Mouse (Mus musculus) gastrocnemius, postnatal 14 days (tissue): Measurements from ENCODE around the gene Gm26938. TPM values are rescaled to one million over a fixed set of nuclear protein-coding genes. Genes with fewer than 3 reads are reported as not detected.

Experiments
- DNase-seq: peaks from one replicate; pipeline ENCODE4 v3.0.0; 2021; ENCODE audit warnings: mixed read lengths
- intact Hi-C: fragments of 180-260 bp; cut with DNase I; formaldehyde crosslinking; loops from one replicate; pipeline ENCODE4 v1.15.1; 2025; ENCODE audit warnings: low total_unique reads
- total RNA-seq, 2 experiments: library from RNA; stranded (reverse); gene quantifications; 2 replicates each; pipeline ENCODE4 v1.2.3; 2021

Gm26938 gene
- total RNA-seq, 2 experiments from 2014 or later, result not detected

DNA sequence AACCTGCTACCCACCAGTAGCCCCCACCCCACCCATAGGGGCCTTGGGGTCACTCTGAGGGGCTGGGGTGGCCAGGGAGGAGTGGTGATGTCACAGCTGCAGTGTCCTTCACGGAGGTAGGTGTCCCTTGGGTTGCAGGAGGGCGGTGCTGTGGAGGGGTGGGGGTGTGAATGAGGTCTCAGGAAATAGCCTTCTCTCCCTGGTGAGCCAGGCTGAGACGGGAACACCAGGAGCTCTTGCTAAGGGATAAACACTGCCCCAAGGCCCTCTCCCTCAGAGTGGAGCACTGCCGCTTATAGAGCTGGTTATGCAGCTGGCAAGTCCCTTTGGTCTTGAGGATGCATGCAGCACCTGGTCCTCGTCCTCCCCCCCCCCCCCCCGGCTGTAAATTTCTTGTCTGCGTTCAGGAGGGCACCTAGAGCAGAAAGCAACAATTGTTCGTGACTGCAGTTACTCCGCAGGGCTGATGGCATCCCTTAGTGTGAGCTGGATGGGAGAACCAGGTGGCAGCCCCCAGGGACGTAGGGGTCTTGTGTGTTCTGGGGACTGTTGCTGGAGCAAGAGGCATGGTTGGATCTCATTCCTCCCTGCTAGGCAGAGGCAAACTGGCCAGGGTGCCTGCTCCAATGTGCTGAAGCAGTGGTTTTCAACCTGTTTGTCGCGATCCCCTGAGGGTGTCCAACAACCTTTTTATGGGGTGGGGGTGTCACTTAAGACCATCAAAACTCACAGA, 27.9 kb downstream of the Gm26938 start:
- intact Hi-C loops, result no loop called here
- DNase-seq, result no peak

DNA sequence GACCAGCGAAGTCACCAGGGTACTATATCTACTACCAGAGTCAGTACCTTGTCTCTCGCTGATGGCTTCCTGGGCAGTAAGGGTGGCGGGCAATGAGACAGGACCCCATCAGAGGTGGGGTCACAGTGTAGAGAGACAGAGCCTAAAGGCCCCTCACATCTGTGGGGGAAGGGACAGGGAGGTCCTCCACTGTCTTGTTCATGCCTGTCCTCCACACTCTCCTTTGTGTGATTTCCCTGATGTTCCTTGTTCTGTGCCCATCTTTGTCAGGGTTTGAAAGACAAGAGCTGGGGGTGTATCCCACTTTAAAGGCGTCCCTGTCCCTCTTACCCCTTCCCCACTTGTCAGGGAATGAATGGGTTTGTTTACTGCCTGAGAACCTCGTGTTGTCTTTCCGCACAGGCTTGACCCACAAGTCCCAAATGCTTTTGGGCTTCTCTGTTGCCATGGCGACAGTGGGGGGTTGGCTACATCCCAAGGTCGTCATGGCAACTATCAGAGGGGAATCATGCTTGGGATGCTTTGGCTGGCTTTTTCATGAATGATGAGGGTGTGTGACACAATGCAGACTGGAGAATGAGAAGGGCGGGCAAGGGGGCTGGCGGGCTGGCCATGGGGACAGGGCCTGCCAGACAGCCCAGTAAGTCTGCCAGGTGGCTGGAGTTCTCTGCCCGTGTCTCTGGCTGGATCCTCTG, 28.6 kb downstream of the Gm26938 start:
- intact Hi-C loops, result no loop called here
- DNase-seq, result peak; percentile 79

DNA sequence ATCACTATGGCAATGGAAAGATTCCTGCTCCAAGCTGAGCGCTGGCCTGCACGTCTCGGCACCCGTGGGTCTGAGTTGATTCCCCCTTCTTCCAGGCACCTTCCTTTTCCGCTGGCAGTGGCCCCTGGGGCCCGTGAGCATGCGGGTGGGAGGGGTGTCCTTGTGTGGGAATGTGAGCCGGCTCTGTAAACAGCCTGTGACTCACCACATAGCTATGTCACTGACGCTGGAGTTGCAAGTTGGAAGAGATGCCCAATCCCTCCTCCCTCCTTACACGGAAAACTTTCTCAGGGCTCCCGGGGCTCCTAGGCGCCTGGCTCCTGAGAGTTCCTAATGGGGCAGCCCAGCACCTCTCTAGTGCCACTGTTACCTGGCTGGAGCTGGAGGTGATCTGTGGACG, 29.3 kb downstream of the Gm26938 start:
- intact Hi-C loops, result no loop called here
- peak; percentile 90 for DNase-seq

DNA sequence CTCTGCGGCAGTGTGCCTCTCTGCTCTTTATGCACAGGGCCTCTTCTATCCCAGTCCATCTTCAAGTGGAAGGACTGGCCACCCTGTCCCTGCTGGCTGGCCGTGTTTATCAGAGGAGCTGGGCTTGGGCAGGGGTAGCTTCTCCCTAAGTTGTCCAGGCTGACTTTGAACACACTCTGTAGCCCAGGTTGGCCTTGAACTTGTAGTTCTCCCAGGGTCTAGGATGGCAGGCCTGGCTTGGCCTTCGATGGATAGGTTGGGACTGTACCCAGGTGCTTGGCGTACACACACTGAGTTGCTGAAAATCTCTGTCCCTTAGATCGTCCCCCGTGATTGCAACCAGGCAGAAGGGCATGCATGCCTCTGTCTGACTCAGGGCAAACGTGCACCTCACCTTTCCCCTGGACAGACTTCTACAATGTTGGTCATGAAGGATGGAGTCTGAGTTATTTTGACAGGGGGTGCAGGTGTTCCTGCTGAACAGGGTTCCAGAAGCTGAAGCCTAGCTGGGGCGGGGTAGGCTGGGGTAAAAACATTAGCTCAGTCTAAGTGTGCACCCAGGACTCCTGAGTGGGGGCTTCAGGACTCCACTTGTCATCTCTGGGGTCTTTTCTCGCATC, 30.1 kb downstream of the Gm26938 start:
- DNase-seq, result no peak
- intact Hi-C loops, result no loop called here

DNA sequence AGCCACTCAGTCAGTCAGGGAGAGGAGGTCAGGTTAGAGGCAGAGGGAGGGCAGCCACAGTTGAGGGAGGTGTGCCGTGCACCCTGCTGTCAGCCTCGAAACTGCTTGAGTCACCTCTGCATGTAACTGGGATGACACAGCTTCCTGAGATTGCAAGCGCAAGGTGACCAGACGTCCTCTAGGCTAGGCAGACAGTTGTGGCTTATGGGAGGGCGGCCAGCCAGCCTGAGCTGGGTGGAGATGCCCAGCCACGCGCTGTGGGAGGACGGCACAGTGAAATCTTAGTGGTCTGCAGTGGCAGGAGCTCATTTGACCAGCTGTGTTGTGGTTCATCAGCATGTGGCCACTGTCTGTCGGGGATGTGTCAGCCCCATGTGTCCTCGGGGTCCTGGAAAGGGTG, 31.3 kb downstream of the Gm26938 start:
- intact Hi-C loops, result no loop called here
- no peak for DNase-seq

DNA sequence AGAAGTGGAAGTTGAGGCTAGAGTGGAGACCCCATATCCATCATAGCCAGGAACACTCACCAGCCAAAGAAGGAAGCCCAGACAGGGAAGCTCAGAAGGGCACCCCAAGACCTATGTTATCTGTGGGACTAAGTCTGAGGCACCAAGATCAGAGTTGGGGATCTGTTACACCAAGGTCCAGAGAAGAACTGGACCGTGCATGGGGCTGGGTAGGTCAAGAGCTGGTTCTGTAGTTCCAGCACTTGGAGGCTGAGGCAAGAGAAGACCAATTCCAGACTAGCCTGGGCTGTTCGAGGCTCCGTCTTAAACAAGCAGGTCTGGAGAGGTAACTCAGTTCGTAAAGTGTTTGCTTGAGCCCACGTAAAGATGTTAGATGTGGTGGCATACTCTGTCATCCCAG, 32.1 kb downstream of the Gm26938 start:
- no peak for DNase-seq
- intact Hi-C loops, result no loop called here

DNA sequence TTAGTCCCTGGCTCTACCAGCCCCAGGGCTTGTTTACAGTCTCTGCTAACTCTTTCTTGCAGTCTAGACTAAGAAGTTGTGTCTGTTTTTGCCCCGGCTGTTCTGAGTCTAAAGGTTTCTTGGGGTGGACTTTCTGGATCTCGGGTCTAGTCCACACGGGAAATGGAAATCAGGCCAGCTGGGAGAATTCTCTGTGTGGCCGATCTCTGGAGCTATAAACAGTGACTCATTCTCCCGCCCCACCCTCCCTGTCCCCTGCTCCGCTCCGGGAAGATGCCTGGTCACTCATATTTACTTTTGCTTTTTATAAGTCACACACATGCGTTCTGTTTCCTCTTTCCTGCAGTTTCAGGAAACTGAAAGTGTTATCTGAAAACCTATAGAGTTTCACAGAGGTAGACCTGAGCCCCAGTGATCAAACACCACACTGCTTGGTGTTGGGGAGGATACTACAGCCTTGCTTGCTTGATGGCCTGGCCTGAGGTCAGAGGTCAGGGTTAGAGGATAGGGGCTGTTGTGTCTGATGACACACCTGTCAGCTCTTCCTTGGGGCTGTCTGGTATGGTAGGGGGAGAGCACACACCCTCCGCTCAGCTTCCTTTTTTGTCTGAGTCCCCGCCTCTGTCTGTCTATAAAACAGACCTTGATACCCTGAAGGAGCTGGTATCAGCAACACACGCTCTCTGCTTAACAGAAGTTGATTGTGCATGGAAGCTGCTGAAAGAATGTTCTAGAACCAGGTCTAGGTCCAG, 32.7 kb downstream of the Gm26938 start:
- peak; percentile 40 for DNase-seq
- intact Hi-C loops, result no loop called here

DNA sequence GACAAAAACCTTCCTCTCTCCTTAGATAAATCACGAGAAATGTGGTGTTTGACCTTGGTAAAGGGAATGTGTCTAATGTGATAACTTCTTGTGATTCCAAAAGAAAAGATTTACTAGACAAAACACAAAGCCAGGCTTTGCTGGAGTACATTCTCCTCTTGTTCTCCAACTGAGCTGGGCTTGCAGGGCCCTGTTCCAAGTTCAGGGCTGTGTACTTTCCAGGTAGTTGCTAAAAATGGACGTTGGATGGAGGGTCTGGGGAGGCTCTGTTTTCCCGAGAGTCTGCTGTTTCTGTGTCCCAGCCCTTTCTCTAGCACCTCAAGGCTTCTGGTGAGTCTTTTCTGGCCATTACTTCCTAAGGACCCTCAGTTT, 33.3 kb downstream of the Gm26938 start:
- DNase-seq, result no peak
- intact Hi-C loops, result no loop called here

DNA sequence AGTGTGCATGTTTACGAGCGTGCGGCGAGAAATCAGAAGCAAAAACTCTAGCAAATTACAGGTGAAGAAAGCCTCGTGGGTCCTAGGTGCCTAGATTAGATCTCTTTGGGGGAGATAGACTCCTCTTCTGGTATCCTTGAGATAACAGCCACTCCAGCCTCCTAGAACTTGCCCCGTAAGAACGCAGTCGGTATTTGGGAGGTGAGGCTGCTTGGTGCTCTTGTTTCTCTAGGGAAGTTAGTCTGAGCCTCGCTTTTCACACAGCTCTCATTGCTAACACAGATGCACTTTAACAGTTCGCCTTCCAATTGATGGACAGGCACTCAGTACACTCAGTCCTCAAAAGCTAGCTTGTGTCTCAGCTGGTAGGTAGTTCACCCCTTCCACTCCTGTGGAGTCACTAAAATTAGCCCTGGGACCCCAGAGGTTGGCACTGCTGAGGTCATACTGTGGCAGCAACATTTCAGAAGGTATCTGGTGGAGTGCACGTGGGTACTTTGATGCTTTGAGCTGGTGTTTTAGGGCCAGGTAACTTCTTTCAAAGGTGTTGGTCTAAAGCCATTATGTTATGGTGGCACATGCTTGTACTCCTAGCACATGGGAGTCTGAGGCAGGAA, 33.9 kb downstream of the Gm26938 start:
- no peak for DNase-seq
- intact Hi-C loops, result no loop called here

DNA sequence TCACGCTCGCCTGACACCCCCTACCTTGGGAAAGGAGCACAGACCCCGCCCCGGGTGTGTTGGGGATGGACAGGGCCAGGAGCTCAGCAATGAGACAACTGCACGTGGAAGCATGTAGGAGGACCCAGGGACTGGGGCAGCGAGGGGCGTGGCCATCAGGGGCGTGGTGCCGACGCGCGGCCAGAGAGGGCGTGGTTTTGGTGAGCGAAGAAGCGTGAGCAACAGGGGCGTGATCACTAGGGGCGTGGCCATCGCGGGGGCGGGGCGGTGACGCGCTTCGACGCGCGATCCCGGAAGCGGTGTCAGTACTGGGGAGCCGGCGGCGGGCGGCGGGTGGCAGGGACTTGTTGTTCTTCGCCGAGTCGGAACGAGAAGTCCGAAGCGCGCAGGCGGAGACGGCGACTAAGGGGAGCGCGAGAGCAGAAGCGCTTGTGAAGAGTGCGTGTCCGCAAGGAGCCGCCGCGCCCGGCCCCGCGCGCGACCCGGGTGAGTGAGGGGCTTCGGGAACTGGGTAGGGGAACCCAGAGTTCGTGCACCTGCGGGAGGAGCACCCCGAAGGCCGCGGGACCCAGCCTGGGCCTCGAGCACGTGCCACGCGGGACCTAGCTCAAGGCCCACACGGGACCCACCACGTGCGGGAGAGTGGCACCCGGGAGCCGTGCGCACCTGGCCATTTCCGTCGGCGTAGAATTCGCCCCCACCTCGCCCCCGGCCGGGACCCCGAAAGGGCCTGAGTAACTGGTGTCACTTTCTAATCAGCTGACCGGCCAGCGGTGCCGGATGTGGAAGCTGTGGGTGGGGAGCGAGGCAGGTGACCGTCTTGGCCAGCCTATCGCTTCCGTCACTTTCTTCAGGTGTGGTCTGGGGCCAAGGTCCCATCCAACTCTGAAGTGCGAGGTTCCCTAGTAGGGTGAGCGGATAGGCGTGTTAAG, 34.7 kb downstream of the Gm26938 start, which contains the start of gene Mafk:
Gene Mafk, plus strand, starts transcription at position 287 of the 932 bp plus-strand sequence.
- intact Hi-C loops, result no loop called here

DNA sequence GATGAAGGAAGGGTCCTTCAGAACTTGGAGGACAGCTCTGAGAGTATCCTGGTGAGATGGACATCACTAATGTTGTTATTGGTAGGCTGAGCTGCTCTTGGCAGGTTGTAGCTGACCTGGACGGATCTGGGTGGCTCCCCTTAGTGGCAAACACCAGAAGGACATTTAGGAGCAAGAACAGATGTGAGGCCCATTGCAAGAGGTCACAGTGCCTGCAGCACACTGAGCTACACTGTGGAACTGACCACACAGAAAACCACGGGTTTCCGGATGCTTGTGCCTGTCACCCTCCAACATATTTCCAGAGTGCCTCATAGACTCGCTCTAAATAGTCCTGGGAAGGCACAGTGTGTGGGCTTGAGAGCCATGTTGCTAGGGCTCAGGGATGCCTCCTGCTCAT, 36.7 kb downstream of the Gm26938 start:
- intact Hi-C loops, result no loop called here
- no peak for DNase-seq

More for the DNA sequence above, 34.7 kb downstream of the Gm26938 start, which contains the start of gene Mafk:
- DNase-seq, result peak; percentile 97

DNA sequence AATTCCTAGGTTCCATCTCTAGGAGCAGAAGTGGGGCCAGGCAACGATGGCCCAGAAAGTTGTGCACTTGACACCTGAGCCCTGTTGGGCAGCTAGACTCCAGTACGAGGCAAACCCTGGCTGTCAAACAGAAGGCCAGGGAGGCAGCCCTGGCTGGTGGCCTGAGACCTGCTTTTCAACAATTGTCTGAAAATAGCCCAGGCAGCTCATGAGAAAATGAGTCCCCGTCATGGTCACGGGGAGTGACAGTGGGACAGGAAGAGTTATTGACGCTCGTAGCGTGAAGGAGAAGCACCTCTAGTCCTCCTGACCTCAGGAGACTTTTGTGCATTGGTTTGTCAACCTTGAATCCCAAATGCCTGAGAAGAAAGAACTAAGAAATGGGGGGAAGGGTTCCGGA, 44.8 kb downstream of the Gm26938 start:
- no peak for DNase-seq
- intact Hi-C loops, result no loop called here

DNA sequence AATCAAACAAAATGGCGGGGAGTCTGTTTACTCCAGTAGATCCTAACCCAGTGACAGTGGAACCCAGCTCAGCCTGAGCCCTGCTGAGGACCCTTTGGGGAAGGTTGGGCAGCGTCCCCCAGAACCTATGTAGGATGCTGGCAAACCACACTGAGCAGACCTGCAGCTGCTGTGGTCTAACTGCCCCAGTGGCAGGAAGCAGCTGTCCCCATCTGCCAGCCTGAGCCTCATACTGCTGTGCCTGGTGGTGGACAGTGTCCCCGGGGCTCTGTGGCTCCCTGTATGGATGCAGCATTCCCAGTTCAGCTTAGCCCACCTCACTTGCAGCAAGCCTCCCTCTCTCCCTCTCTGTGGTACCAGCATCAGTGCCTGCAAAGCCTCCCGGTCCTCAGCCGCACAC, 49.2 kb downstream of the Gm26938 start:
- DNase-seq, result no peak
- intact Hi-C loops, result loop anchor here (5.0 kb wide), 1 partner anchor 40 kb away; the partner anchor contains the start of gene Tmem184a

DNA sequence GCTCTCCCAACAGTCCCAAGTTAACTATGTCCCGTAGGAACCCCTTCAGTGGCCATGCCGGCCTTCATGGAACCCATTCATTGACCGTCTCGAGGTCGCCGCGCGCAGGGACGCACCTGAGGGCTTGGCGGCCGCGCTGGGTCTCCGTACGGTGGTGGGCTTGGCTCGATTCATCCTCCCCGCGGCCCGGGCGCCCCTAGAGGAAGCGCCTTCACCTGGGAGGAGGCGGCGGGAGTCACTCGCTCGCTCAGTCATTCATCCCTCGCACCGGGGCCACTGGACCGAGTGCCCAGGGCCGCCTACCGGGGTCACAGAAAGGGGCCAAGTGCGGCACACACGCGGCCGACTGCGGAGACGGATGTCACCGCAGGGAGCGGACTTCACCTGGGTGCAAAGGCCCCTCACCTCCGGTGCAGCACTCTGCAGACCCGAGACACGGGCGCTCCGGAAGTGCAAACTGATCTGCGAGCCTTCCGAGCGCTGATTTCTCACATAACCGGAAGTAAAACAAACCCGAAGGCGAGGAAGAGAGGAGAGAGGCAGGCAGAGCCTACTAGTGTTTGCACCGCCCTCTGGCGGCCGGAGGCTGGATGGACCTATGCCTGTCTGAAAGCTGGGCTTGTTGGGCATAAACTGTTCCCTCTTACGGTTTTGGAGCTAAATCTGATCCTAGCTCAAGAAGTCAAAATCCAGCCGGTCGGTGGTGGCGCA, 50.8 kb downstream of the Gm26938 start, which contains the start of gene Ints1:
Gene Ints1, minus strand, starts transcription at position 459 of the 711 bp plus-strand sequence.
- DNase-seq, result peak; percentile 96
- intact Hi-C loops, result loop anchor here (5.0 kb wide), 1 partner anchor 42 kb away; the partner anchor contains the start of gene Tmem184a

DNA sequence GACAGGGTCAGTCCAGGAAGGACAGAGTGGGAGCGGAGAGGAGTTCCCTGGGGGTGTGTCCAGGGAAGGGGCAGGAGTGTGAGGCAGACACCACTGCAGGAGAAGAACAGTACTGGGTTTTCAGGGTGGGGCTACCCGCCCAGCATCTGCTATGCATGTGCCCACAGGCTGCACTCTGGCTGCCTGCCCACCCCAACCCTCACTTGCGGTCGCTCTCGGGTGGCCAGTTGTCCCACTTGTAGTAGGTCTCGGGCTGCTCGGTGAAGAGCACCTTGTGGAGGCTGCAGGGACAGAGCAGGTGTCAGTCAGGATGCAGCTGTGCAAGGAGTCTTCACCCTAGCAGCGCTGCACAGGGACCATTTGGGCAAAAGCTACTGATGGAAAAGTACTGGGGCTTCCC, 58.0 kb downstream of the Gm26938 start:
- no peak for DNase-seq
- intact Hi-C loops, result no loop called here

DNA sequence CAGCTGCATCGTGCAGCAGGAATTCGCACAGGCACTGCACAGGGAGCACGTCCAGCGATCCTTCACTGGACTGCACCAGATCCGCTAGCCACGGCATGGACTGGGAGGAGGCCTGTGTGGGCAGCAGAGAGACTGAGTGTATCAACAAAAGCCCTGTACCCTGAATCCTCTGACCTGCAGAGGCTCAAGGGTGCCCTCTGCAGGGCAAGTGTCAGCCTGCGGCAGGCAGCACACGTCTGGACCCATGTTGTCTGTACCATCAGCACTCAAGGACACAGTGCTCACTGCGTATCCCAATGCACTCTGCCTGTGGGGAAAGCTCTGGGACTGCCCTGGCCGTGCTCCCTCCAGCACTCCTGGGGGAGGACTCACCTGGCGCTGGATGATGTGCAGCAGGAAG, 61.9 kb downstream of the Gm26938 start:
- no peak for DNase-seq
- intact Hi-C loops, result no loop called here

DNA sequence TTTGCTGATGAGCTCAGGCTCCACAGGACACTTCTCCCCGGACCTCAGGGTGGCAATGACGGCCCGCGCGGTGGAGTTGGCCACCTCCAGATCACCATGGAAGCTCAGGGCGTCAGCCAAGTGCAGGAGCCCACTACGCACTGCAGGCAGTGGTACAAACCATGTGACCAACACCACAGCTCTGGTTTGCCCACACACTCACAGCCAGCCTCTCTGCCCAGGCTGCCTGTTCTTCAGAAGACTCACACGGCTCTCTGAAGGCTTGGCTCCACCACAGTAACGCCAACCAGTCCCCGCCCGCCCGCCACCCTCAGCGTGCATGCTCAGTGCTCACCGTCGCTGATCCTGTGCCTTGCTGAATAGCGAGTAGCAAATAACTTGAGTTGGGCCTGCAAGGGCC, 68.1 kb downstream of the Gm26938 start:
- DNase-seq, result no peak
- intact Hi-C loops, result no loop called here
